Mouse (Mus musculus): ENCODE data around the gene Apip.

Gene Apip

DNA sequence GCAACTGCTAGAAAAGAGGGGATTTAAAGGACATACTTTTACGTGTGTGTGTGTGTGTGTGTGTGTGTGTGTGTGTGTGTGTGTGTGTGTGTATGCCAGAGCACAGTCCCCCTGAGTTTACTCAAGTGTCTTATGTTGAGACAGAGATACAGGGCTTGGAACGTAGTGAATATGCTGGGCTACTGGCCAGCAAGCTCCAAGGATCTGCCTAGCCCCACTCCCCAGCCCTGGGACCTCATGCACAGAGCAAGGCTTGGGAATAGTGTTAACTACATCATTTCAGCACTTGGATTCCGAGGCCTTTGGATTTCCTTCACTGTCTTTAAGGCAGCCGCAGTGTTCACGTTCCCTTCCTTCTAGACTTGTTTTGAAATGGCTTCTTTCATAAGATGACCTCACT lies 29.1 kb downstream of the Apip start:
- no peak for DNase-seq (ENCODE audit: low spot score in 2 of 2)

DNA sequence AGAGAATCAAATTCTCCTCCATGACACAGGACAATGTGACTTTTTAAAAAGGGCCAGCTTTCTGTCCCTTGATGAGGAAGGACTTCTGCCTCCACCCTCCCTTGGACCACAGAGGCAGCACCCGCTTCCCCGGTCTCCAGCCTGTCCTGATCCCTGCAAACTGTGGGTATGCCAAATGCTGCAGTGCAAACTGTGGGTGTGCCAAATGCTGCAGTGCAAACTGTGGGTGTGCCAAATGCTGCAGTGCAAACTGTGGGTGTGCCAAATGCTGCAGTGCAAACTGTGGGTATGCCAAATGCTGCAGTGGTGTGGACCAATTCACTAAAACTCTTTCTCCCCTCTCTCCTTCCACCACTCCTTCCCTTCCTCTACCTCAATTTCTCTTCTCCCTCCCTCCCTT lies 32.7 kb downstream of the Apip start:
- DNase-seq (ENCODE audit: low spot score in 2 of 2) = no peak

- DNase-seq (ENCODE audit: low spot score in 2 of 2) = no peak
Observed at GRCm38 (mm10) chr2:103111669-103112068, 38.2 kb downstream of the Apip start.

GRCm38 (mm10) chr2:103117212-103117611 lies 43.7 kb downstream of the Apip start:
- DNase-seq (ENCODE audit: low spot score in 2 of 2) = no peak

GRCm38 (mm10) chr2:103118324-103119196 lies 45.1 kb downstream of the Apip start:
- no peak for DNase-seq (ENCODE audit: low spot score in 2 of 2)

DNA sequence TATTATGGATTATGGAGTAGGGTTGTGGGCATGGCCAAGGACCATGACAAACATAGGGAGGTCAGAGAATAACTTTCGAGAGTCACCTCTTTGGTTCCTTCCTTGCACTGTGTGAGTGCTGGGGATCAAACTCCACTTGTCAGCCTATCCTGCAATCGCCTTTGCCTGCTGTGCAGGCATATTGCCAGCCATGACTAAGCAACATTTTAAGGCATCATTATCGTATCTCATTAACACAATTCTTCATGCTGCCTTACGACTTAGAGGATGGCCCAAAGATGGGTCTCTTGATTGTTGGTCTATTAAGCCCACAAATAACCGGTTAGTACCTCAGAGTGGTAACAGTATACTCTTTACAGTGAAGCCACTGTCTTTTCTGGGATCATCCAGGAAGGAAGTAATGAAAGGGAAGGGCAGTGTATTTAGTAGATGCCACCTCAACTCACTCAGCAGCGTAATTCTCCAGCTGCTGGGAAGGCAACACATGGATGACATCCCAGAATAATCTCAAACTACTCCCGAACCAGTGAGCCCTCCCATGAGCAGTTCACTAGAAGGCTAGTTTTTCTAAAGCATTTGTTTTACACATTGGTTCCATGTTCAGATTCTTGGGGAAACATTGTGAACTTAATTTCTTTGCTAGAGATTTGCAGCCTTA lies 45.9 kb downstream of the Apip start:
- DNase-seq (ENCODE audit: low spot score in 2 of 2) = no peak

- DNase-seq (ENCODE audit: low spot score in 2 of 2) = no peak
Observed at GRCm38 (mm10) chr2:103129676-103130075, 56.2 kb downstream of the Apip start.

DNA sequence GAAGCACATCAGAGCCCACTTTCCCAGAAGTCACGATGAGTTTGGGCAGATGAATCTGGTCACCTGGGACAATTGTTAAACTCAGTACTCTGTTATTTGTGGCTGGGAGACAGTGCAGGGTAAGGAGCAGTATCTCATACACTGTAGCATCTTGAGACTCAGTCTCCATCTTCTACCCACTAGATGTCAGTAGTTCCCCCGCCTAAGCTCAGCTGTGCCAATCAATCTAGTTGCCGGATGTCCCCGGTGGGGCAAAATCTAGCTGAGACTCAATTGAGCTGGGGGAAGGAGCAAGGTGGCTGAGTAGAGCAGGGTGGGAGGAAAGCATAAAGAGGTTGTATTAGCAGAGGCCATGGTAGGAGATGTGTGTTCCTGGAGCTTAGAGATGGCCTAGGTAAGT lies 57.7 kb downstream of the Apip start:
- DNase-seq (ENCODE audit: low spot score in 2 of 2) = no peak

GRCm38 (mm10) chr2:103138529-103139265 lies 65.2 kb downstream of the Apip start:
- DNase-seq (ENCODE audit: low spot score in 2 of 2) = no peak

All from right cerebral cortex, adult 2 months (tissue).